Mouse (Mus musculus) kidney, adult 18-20 months (tissue): Measurements from ENCODE around the gene Wfdc13.
"Not testable (repeated sequence)": the region's sequence is repeated elsewhere in the genome, so short reads cannot be mapped to it uniquely, and the experiment has no call there.

Experiments used
- DNase-seq: peaks from one replicate; pipeline ENCODE4 v3.0.0; 2021

Wfdc13 gene

DNA sequence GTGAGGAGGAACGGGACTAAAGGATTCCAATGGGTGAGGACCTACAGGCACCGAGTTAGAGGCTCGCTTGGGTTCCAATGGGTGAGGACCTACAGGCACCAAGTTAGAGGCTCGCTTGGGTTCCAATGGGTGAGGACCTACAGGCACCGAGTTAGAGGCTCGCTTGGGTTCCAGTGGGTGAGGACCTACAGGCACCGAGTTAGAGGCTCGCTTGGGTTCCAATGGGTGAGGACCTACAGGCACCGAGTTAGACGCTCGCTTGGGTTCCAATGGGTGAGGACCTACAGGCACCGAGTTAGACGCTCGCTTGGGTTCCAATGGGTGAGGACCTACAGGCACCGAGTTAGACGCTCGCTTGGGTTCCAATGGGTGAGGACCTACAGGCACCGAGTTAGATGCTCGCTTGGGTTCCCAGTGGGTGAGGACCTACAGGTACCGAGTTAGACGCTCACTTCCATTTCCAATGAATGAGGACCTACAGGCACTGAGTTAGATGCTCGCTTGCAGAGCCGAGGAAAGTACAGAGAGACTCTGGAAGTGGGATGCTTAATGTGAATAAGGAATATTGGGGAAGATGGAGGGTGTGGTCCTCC, 31.4 kb downstream of the Wfdc13 start:
- not testable (repeated sequence) for DNase-seq

GRCm38 (mm10) chr2:164723276-164723675, 38.4 kb downstream of the Wfdc13 start:
- DNase-seq: no peak

DNA sequence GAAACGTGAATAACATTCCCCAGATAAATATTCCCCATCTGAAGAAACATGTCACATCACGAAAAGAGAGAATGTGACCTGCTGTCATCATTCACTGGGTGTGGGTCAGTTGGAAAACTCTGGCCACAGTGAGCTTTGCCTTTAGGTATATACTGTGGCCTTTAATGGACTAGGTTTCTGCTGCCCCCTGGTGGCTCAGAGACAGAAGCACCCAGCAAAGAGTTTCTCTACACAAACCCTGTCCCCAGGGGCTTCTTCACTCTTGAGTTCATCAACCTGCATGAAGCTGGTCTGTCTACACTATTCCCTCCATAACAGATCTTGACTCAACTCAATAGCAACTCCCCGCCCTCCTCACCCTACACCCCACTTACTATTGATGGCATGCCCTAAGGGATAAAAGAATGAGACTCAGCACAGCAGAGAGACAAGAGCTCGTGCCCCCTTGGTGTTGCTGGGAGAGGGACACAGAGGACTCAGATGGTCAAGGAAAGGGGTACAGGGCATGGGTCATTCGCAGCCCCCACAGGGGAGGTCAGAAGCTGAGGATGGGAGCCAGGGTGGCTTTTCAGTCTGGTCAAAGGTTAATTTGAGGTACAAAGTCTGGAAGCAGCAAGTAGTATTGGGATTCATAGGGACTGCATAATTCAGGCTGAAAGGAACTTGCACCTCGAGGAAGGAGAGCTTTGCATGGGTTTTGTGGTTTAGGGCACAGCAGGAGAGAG, 41.1 kb downstream of the Wfdc13 start:
- DNase-seq: peak; percentile 74

GRCm38 (mm10) chr2:164731719-164732118, 46.8 kb downstream of the Wfdc13 start:
- DNase-seq: no peak

DNA sequence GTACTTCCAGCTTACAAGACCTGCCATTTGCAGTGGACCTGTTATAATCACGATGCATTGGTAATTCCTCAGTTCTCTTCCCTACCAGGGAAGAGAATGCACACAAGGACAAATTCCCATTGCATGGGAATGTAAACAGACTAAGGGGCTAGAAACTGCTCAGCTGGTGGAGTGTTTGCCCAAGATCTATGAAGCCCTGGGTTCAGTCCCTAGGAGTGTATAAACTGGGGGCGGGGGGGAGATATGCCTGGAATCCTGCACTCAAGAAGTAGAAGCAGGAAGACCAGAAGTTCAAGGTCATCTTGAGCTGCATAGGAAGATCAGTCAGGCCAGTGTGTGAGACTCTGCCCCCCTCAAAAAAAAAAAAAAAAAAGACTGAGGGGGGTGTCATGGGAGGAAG, 48.4 kb downstream of the Wfdc13 start:
- DNase-seq: no peak

- DNase-seq: no peak
These were observed 49.9 kb downstream of the Wfdc13 start for GRCm38 (mm10) chr2:164734839-164735238.

GRCm38 (mm10) chr2:164735446-164735845, 50.5 kb downstream of the Wfdc13 start:
- DNase-seq: no peak
